Mouse (Mus musculus) megakaryocyte, embryonic 14.5 days (primary cell): ENCODE results near the gene Trmt11.

Source experiments
- FLI1 ChIP-seq: IDR thresholded peaks from 2 replicates; pipeline ENCODE4 v1.6.1; 2012; ENCODE audit warnings: low read length, inconsistent platforms, mixed read lengths
- GATA1 ChIP-seq: IDR thresholded peaks from 3 replicates; pipeline ENCODE4 v1.6.1; 2012; ENCODE audit warnings: mixed read lengths, low read length, inconsistent platforms, borderline replicate concordance

DNA sequence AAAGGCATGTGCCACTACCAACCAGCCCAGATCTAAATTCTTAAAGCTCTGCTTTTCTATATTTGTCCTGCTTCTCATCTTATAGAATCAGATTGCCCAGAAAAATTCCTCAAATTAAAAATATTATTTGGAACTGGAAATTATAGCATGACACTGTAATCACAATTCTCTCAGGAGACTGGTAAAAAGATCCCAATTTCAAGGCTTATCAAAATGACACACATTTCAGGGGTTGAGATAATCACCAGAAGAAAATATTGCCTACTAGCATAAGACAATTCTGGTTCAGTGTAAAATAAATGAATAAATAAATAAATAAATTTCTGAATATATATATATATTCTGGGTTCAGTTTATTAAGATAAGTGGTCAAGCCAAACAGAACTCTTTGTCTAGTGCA is 9.1 kb upstream of the Trmt11 start:
- TF ChIP-seq GATA1 (no peak), FLI1 (no peak)
